Mouse (Mus musculus) adrenal gland, adult 8-10 months (tissue): Measurements from ENCODE around the gene Ptbp2. TPM values are rescaled to one million over a fixed set of nuclear protein-coding genes. Genes with fewer than 3 reads are reported as not detected.

Experiments
- microRNA-seq, 2 experiments: library from miRNA; unstranded; fragments of <30 nt; microRNA quantifications; one replicate each; pipeline ENCODE4 v1.2.0; 2022
- total RNA-seq, 4 experiments: library from RNA; stranded (reverse); gene quantifications; 2 replicates each; pipeline ENCODE4 v1.2.4; 2022

Ptbp2 gene
- total RNA-seq, 4 experiments from 2014 or later: 26.0 to 58.2 (median 38.9) TPM

Small RNAs within 50 kb of the gene (microRNA-seq; reads per million reads assigned to microRNA genes)
- 0 reads per million in 2 experiments for gene Gm24744
